Mouse (Mus musculus) activated CD4-positive, CD25-positive, alpha-beta regulatory T cell (primary cell): ENCODE results near the gene Lrrc66. TPM values are rescaled to one million over a fixed set of nuclear protein-coding genes. Genes with fewer than 3 reads are reported as not detected.

Source experiments
- polyA plus RNA-seq, 2 experiments: library from polyadenylated mRNA; unstranded; fragments of 100-300 nt; shearing (Covaris generic); gene quantifications; one replicate each; pipeline ENCODE4 v1.2.1; 2017

Gene Lrrc66
- polyA plus RNA-seq = 1 to 10 TPM; 1.2 to 1.3 TPM

DNA sequence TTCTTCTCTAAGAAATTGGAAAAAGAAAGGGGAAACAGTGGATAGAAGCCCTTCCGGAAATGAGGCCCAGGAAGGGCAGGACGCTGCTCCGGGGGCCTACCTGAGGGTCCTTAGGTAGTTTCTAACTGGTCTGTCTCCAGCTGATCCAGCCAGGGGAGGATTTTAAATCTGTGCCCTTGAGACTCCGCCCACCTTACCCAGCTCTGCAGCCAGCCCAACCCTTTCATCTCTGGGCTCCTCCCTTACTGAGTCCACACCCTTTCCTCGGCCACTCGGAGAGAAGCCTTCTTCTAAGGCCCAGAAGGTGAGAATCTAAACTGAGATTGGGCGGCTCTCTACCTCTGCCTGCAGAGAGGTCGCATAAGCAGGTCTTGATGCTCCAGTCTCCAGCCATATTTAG lies at the start of gene Lrrc66:
Gene Lrrc66 (minus strand): TSS at position 236 of the 400 bp plus-strand sequence.

DNA sequence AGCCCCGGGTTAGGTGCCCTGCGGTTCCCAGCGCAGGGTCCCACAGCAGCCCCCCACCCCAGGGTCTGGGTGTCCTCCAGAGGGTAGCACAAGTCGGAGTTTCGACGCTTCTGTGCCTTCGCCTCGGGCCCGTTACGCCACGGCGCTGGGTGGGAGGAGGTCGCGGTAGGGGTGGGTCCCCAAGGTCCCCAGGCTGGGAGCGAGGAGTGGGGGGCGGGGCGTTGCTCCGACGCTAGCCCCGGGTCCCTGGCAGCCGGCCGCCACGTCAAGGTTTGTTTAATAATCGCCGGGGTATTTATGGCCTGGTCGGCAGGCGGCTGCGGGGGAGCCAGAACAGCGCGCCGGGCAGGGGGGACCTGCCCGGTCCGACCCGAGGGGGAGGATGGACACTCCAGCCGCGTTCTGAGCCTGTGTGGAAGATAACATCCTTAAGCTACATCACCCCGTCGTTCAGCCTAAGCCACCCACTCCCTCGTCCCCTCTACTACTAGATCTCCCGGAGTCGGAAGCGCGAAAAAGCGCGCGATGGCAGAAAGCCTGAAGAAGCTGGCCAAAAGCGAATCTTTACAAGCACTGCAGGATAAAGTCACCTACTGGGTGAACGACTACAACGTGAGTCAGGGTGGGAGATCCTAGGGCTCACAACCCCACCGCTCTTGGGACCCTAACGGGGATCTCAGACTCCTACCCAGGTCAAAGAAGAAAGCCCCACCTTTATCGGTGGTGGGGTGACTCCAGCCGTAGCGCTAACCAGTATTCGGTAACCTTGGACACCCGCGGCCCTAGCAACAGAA lies 18.9 kb upstream of the Lrrc66 start, which contains the start of gene Spata18:
Gene Spata18 (plus strand): TSS at position 319 of the 794 bp plus-strand sequence.

DNA sequence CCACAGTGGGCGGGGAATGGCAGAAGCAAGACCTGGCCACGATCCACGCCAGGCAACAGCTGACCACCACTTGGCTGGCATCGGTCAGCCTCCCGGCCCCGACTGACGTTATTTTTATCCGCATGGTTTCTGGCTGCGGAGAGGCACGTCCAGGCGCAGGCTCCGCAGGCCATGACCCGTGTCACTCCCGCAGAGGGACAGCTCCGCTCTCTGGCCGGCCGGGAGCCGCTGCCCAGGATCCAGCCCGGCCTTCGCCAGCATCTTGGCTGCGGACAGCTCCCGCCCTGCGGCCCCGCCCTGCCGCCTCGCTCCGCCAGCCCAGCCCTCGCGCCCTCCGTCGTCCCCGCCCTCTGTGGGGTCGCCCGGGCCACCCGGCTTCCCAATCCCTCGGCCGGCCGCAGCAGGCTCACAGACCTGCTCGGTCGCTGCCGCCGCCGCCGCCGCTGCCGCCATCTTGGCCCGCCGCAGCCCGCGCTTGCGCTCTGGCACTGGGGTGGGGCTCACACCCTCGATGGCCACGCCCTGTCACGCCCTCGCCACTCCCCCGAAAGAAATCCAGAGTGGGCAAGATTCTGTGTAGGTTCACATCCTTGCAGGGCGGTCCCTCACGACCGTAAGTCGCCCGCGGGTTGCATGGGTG lies 15.1 kb upstream of the Lrrc66 start, which contains the start of gene Sgcb:
Gene Sgcb (minus strand): TSS at position 530 of the 640 bp plus-strand sequence.

Other genes with a start within 250 kb of the Lrrc66 start
- gene Cwh43, start 226.5 kb downstream of the Lrrc66 start, polyA plus RNA-seq = under 1 TPM in 1 of 2 experiments, not detected in 1; 0.12 TPM
- 10 to 100 TPM; 11.9 to 20.5 TPM for gene Dcun1d4, start 151.5 kb downstream of the Lrrc66 start, polyA plus RNA-seq
- 10 to 100 TPM; 10.6 to 15.2 TPM for gene Sgcb, start 15.3 kb upstream of the Lrrc66 start, polyA plus RNA-seq
- gene Spata18, start 18.9 kb upstream of the Lrrc66 start, polyA plus RNA-seq = under 1 TPM in 1 of 2 experiments, not detected in 1; 0.17 TPM